Mouse (Mus musculus) cerebellum, postnatal 25 days (tissue): Measurements from ENCODE around the gene Coro1a.
"Not testable (repeated sequence)": the region's sequence is repeated elsewhere in the genome, so short reads cannot be mapped to it uniquely, and the experiment has no call there.

Experiments
- DNase-seq, 2 experiments: peaks; one replicate each; pipeline ENCODE4 v3.0.0; 2021; ENCODE audit warnings: mixed read lengths in 2 of 2

Gene Coro1a

GRCm38 (mm10) chr7:126704121-126704980, 3.2 kb downstream of the Coro1a start:
- peak; percentile 93 for DNase-seq

- peak in 1 of 2 experiments; percentile 66 for DNase-seq
Observed at GRCm38 (mm10) chr7:126703757-126704077, 3.9 kb downstream of the Coro1a start.

- peak; percentile 63 to 71 for DNase-seq
Observed at GRCm38 (mm10) chr7:126702861-126703756, 4.5 kb downstream of the Coro1a start.

DNA sequence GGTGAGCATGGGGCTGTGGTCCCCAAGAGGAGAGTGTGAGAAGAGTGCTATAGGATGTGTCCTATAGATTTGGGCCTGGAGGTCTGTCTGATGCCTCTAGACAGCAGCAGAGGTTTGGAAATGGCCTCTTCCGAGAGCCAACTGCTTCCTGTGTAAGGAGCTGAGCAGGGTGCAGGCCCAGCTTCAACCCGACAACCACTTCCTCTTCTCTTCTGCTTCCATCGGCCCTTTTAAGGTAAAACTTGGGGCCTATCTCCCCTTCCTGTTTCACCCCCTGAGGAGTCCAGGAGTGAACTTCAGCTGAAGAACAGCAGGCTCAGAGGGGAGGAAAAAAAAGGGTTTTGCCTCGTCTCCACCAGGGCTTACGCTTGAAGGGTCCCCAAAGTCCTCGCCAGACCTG, 5.2 kb downstream of the Coro1a start:
- DNase-seq, result no peak

- DNase-seq, result peak in 1 of 2 experiments; percentile 39
Observed at GRCm38 (mm10) chr7:126701559-126702357, 5.8 kb downstream of the Coro1a start.

- DNase-seq, result peak; percentile 94 to 97
Observed at GRCm38 (mm10) chr7:126701070-126701469, 6.5 kb downstream of the Coro1a start.

DNA sequence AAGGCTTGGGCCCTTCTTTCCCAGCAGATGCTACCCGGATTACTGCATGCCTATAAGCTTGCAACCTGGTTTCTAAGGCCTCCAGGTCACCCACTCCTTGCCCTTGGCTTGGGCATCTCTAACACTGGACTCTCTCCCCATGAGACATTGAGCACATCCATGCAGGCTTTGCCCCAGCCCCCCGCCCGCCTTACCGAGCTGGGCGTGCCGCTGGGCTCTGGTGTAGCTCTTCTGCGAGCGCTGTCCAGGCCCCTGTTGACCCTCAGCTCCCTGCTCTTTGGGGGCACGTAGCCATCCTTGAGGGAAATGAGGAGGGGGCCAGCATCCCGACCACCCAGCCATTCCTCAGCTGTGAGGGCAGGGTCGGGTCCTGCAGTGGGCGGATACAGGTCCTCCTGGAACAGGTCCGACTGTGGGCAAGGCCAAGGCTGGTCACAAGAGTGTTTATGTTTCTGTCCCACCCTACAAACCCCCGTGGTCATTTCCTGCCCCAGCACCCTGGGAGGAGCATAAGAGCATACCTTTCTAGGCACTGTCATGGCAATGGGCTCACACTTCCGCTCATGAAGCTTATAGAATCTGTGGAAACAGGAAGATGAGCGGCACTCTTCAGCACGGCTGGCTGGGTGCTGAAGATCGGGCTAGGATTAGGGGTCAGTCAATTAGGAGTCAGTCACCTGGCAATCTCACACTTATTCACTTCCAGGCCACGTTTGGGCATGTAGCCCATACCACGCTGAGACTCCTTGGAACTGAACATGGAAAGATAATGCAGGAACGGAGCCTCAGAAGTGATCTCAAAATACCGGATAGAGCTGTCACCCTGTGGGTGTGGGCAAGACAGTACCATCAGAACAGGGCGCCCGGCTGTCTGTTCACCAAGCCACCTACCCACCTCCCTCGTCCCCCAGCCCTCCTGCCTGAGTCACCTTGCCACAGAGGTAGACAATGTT, 7.2 kb downstream of the Coro1a start:
- peak; percentile 34 to 58 for DNase-seq

GRCm38 (mm10) chr7:126697838-126698237, 9.7 kb downstream of the Coro1a start:
- no peak for DNase-seq

GRCm38 (mm10) chr7:126696886-126697285, 10.7 kb downstream of the Coro1a start:
- DNase-seq, result no peak

GRCm38 (mm10) chr7:126696303-126696702, 11.3 kb downstream of the Coro1a start:
- DNase-seq, result no peak

- DNase-seq, result peak; percentile 96 to 97
Observed at GRCm38 (mm10) chr7:126695631-126696207, 11.9 kb downstream of the Coro1a start, which contains the start of gene Slx1b. Slx1b (minus strand) TSS chr7:126695784.

DNA sequence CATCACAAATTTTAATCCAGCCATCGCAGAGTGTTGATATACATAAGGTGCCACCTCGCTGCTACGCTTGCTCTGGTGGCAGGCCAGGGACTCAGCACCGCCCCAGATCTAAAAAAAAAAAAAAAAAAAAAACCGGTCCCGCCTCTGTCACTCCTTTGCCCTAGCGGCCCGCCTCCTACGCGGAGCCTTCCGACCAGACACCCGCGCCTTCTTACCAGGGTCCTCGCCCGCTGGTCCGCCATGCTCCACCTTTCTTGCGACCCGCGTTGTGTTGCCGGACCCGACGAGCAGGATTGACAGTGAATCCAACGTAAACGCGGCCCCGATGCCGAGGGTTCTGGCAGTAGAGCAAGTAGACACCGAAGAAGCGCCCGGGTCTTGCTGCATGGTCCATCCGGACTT, 12.4 kb downstream of the Coro1a start, which contains the start of gene Bola2:
Bola2 (plus strand) TSS at position 192 of the 402 bp plus-strand sequence.
- DNase-seq, result peak in 1 of 2 experiments; percentile 78

- DNase-seq, result peak in 1 of 2 experiments; percentile 26
Observed at GRCm38 (mm10) chr7:126694441-126695051, 13.0 kb downstream of the Coro1a start.

- DNase-seq, result no peak
Observed at GRCm38 (mm10) chr7:126693781-126694180, 13.8 kb downstream of the Coro1a start.

DNA sequence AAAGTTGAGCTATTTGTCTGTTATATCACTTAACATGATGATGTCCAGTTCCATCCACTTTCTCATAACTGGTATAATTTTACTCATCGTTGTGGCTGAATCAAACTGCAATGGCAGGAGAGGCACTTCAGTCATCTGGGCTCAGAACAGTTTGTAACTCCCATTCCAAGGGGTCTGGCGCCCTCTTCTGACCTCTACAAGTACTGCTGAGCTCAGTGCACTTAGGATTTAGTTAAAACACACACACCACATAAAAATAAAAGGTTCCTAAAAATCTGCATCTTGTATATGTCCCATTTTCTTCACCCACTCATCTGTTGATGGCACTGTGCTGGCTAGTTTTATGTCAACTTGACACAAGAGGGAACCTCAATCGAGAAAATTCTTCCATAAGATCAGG, 14.3 kb downstream of the Coro1a start:
- DNase-seq, result peak; percentile 83 to 89

- peak in 1 of 2 experiments; percentile 31 for DNase-seq
Observed at GRCm38 (mm10) chr7:126692426-126692825, 15.2 kb downstream of the Coro1a start.

- no peak for DNase-seq
Observed at GRCm38 (mm10) chr7:126691676-126692075, 15.9 kb downstream of the Coro1a start.

DNA sequence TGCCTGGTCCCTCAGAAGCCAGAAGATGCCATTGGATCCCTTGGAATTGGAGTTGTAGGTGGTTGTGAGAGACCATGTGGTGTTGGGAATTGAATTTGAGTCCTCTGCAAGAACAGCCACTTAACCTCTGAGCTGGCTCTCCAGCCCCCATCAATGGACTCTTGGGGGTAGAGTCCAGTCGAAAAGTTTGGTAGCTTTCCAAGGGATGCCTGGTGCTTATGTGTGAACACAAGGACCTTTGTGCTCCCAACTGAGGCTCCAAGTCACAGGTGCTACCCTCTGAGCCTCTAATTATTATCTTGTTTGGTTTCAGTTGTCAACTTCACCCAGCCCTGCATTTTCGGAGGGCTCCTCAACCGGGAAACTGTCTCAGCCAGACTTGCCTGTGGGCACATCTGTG, 16.9 kb downstream of the Coro1a start:
- no peak for DNase-seq

GRCm38 (mm10) chr7:126689021-126689420, 18.6 kb downstream of the Coro1a start:
- DNase-seq, result no peak

GRCm38 (mm10) chr7:126688156-126688555, 19.4 kb downstream of the Coro1a start:
- DNase-seq, result not testable (repeated sequence)
